Mouse (Mus musculus) kidney, adult 2 months (tissue): ENCODE data around the gene Cdr2. TPM values are rescaled to one million over a fixed set of nuclear protein-coding genes. Genes with fewer than 3 reads are reported as not detected.
A peak's percentile ranks its signal among the peaks of the same experiment; 100 is the strongest.

Experiments used
- DNase-seq: peaks from one replicate; pipeline ENCODE4 v3.0.0; 2021
- H3K27ac ChIP-seq: fragments of 200-500 bp; 2 replicates; pipeline ENCODE4 v1.5.1; 2012; ENCODE audit warnings: low read depth, low read length, control low read depth, inconsistent platforms; ENCODE audit not compliant: insufficient read depth
- H3K27me3 ChIP-seq: fragments of 200-500 bp; replicated peaks from 2 replicates; pipeline ENCODE4 v1.6.1; 2012; ENCODE audit warnings: mild to moderate bottlenecking, moderate library complexity, low read length, inconsistent platforms; ENCODE audit not compliant: control insufficient read depth, insufficient read depth
- H3K36me3 ChIP-seq: fragments of 200-500 bp; 2 replicates; pipeline ENCODE4 v1.6.1; 2012; ENCODE audit warnings: mild to moderate bottlenecking, moderate library complexity, low read length, inconsistent platforms; ENCODE audit not compliant: control insufficient read depth, insufficient read depth
- H3K4me1 ChIP-seq: fragments of 200-500 bp; 2 replicates; pipeline ENCODE4 v1.6.1; 2011; ENCODE audit warnings: low read length; ENCODE audit not compliant: control insufficient read depth, insufficient read depth
- H3K4me3 ChIP-seq: fragments of 200-500 bp; 2 replicates; pipeline ENCODE4 v1.5.1; 2011; ENCODE audit warnings: mild to moderate bottlenecking, low read depth, low read length, control low read depth; ENCODE audit not compliant: insufficient read depth
- CTCF ChIP-seq: fragments of 200-500 bp; conservative IDR thresholded peaks from 2 replicates; pipeline ENCODE4 v1.5.1; 2011; ENCODE audit warnings: low read depth, mild to moderate bottlenecking, control low read depth, low read length, moderate library complexity, mixed read lengths; ENCODE audit not compliant: insufficient read depth, insufficient read length
- POLR2A ChIP-seq: fragments of 200-500 bp; IDR thresholded peaks from one replicate; pipeline ENCODE4 v1.6.1; 2011; ENCODE audit warnings: low read depth, low read length, control low read depth
- WGBS: fragments of 180-500 bp; shearing (Covaris S2); methylation state at CpG from one replicate; pipeline ENCODE4 v1.1.7; 2018; 5-methylcytosine and 5-hydroxymethylcytosine counted together
- polyA plus RNA-seq: library from polyadenylated mRNA; depleted of rRNA; stranded (reverse); fragments of >200 nt; gene quantifications from 2 replicates; pipeline ENCODE4 v1.2.3, GENCODE M21; 2012

Gene Cdr2
- polyA plus RNA-seq, 1 experiment: 30.8 TPM

DNA sequence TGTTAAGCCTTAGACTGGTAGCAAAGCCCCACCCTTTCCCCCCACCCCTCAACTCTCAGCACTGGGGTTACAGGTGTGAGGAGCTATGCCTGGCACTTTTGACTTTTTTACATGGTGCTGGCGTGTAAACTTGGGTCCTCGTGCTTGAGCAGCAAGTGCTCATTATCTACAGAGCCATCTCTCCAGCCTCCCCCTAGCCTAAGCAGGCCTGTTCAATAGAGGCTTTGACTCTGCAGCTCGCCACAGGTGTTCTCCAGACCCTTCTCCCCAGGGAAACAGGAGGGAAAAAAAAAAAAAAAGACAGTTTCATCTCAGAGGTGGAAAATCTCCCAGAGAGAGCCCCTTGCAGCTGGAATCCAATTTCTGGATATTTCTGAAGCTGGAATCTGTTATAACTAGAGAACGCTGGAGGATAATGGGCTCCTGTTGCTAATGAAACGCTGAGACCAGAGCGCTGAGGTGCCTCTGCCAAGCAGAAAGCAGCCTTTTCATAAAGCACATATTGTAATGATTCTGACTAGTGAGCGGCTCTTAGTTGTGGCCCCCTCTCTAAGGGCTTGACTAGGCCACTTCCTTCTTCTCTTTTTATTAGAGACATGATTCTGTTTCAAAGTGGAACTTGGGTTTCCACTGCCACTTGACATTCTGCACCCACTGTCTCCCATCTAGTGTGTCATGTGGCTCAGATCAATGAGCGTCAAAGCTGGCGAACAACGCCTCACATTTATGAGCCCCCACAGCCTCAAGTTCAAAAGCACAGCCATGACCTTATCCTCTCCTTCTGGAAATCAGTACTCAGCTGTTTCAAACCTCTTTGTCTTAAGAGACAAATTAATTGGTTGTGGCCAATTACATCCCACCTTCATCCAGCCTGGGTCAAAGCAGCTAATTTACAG lies 29.9 kb upstream of the Cdr2 start:
- H3K4me3 ChIP-seq: no peak overlapping the region
- no peaks in the 10 kb centered on the region for H3K27me3 ChIP-seq
- no peak for DNase-seq
- TF ChIP-seq POLR2A: no peak
- no peak for TF ChIP-seq CTCF
- no peaks in the 10 kb centered on the region for H3K36me3 ChIP-seq
- no peak overlapping the region for H3K27ac ChIP-seq
- 84% methylated on average over 10 of the region's 10 CpGs for WGBS
- no peaks in the 10 kb centered on the region for H3K4me1 ChIP-seq

- WGBS: 54% methylated on average over 4 of the region's 4 CpGs
- Histone ChIP-seq H3K36me3 (no peaks in the 10 kb centered on the region), H3K27me3 (no peaks in the 10 kb centered on the region), H3K4me3 (no peak overlapping the region), H3K27ac (peak overlapping the region; percentile 97), H3K4me1 (peaks cover 23% of the 10 kb centered on the region; the same call in 1 of the 2 replicates)
- TF ChIP-seq POLR2A: no peak
- TF ChIP-seq CTCF: no peak
- DNase-seq: peak; percentile 93
These were observed 21.8 kb upstream of the Cdr2 start for GRCm38 (mm10) chr7:121003793-121004418.

GRCm38 (mm10) chr7:121002407-121002928 lies 20.4 kb upstream of the Cdr2 start:
- no peak for TF ChIP-seq POLR2A
- no peak for TF ChIP-seq CTCF
- Histone ChIP-seq H3K36me3 (no peaks in the 10 kb centered on the region), H3K27me3 (no peaks in the 10 kb centered on the region), H3K27ac (peak overlapping the region; percentile 80), H3K4me1 (peaks cover 23% of the 10 kb centered on the region; the same call in 1 of the 2 replicates), H3K4me3 (no peak overlapping the region)
- peak; percentile 19 for DNase-seq
- 62% methylated on average over 5 of the region's 5 CpGs for WGBS

DNA sequence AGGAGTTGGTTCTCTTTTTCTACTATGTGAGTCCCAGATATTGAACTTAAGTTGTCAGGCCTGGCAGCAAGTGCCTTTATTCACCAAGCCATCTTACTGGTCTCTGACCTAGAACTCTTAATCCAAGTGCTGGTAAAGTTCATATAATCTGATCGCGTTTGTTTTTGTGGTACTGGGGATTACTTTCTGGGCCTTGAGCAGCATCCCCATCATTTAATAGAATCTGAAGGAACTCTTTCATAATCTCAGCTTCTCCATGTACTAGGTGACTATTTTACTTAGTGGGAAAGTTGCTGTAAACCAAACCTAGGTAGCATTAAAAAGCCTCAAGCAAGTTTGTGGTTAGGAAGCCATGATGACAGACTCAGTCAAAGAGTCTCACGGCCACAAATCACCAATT lies 19.8 kb upstream of the Cdr2 start:
- H3K27ac ChIP-seq: peak overlapping the region; percentile 38; the same call in 1 of the 2 replicates
- 90% methylated on average over 3 of the region's 3 CpGs for WGBS
- TF ChIP-seq POLR2A: no peak
- no peak for TF ChIP-seq CTCF

DNA sequence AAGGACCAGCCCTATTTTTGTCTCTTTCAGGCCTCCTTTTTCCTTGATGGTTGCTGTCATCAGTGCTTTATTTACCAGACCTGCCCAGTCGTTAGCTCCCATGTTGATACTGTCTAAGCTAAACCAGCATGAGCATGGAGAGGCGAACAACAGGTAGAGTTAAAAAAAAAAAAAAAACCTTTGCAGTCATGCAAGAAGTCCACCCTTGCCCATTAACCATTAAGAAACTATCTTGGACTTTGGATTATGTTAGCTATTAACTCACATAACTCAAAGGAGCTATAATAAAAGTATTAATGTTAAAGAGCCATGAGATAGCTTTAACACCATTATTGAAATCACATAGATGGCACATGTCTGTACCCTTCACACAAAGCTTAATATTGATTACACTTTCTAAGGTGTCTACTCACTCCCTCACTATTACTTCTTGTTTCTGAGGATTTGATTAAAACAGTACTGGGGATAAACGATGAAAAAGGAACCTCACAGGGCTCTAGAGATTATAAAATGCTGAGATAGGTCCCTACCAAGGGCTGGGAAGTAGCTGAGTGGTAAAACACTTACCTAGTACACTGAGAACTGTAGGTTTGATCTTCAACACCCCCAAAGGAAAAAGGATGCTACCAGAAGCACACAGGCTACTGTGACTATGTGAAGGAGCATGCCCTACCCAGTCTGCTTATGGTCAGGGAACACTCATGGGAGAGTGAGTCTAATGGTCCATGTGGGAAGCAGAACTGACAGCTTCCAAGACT lies 18.1 kb upstream of the Cdr2 start:
- 34% methylated on average over 3 of the region's 3 CpGs for WGBS
- peak overlapping the region; percentile 97 for H3K27ac ChIP-seq
- H3K36me3 ChIP-seq: no peaks in the 10 kb centered on the region
- DNase-seq: peak; percentile 67
- no peaks in the 10 kb centered on the region for H3K27me3 ChIP-seq
- no peak overlapping the region for H3K4me3 ChIP-seq
- TF ChIP-seq CTCF (no peak), POLR2A (no peak)
- H3K4me1 ChIP-seq: peaks cover 29% of the 10 kb centered on the region; the same call in 1 of the 2 replicates

More for the DNA sequence above, 19.8 kb upstream of the Cdr2 start:
- no peaks in the 10 kb centered on the region for H3K36me3 ChIP-seq
- no peak for DNase-seq
- H3K4me3 ChIP-seq: no peak overlapping the region
- H3K27me3 ChIP-seq: no peaks in the 10 kb centered on the region
- peaks cover 23% of the 10 kb centered on the region; the same call in 1 of the 2 replicates for H3K4me1 ChIP-seq

- H3K4me1 ChIP-seq: peaks cover 31% of the 10 kb centered on the region; the same call in 1 of the 2 replicates
- H3K4me3 ChIP-seq: no peak overlapping the region
- DNase-seq: no peak
- peak overlapping the region; percentile 63 for H3K27ac ChIP-seq
- TF ChIP-seq CTCF (no peak), POLR2A (no peak)
- H3K36me3 ChIP-seq: no peaks in the 10 kb centered on the region
- no peaks in the 10 kb centered on the region for H3K27me3 ChIP-seq
- WGBS: 76% methylated on average over 2 of the region's 2 CpGs
These were observed 17.0 kb upstream of the Cdr2 start for GRCm38 (mm10) chr7:120999021-120999530.
